Mouse (Mus musculus): ENCODE data around the gene Shmt2. TPM values are rescaled to one million over a fixed set of nuclear protein-coding genes. Genes with fewer than 3 reads are reported as not detected.

The Shmt2 gene
- total and polyA plus RNA-seq, 2 experiments from 2014 or later = 51.5 to 109 TPM

- Histone ChIP-seq H3K27me3 (ENCODE audit: control insufficient read depth, insufficient read depth, low read length) (peaks cover 68% of the 10 kb centered on the region), H3K4me2 (ENCODE audit: low read depth, low read length) (peak overlapping the region; percentile 64; the same call in 1 of the 2 replicates), H3K4me1 (ENCODE audit: control insufficient read depth, insufficient read depth) (peaks cover 19% of the 10 kb centered on the region; the same call in 1 of the 2 replicates), H3K9ac (replicated peaks; ENCODE audit: low read depth, low read length) (no peak overlapping the region), H3K27ac (ENCODE audit: low read depth) (no peak overlapping the region), H3K4me3 (ENCODE audit: low read depth, low read length) (peak overlapping the region; percentile 41; the same call in 1 of the 2 replicates), H3K9me3 (replicated peaks; ENCODE audit: control insufficient read depth, low read length) (no peaks in the 10 kb centered on the region), H3K36me3 (replicated peaks; ENCODE audit: control insufficient read depth, insufficient read depth, low read length) (no peaks in the 10 kb centered on the region)
- ATAC-seq (ENCODE audit: insufficient read depth, low read depth) = no peak
- DNase-seq (ENCODE audit: low spot score) = no peak
- 24% methylated on average over 17 of the region's 17 CpGs for WGBS
- TF ChIP-seq EP300 (IDR thresholded peaks at IDR 0.05; ENCODE audit: low read depth) = no peak
These were observed 12.2 kb downstream of the Shmt2 start for GRCm38 (mm10) chr10:127509837-127510701.

- peaks cover 15% of the 10 kb centered on the region; the same call in 1 of the 2 replicates for H3K4me1 ChIP-seq (ENCODE audit: control insufficient read depth, insufficient read depth)
- ATAC-seq (ENCODE audit: insufficient read depth, low read depth) (peak; percentile 54), DNase-seq (ENCODE audit: low spot score) (peak; percentile 69)
- H3K9ac ChIP-seq (replicated peaks; ENCODE audit: low read depth, low read length) = 0 out of 2 replicates have a peak overlapping the region, but pooled peaks have one; percentile 3
- peak overlapping the region; percentile 41 for H3K4me3 ChIP-seq (ENCODE audit: low read depth, low read length)
- under 1% methylated on average over 35 of the region's 35 CpGs for WGBS
- H3K9me3 ChIP-seq (replicated peaks; ENCODE audit: control insufficient read depth, low read length) = no peaks in the 10 kb centered on the region
- H3K4me2 ChIP-seq (ENCODE audit: low read depth, low read length) = peak overlapping the region; percentile 64
- peaks cover 64% of the 10 kb centered on the region for H3K27me3 ChIP-seq (ENCODE audit: control insufficient read depth, insufficient read depth, low read length)
- no peaks in the 10 kb centered on the region for H3K36me3 ChIP-seq (replicated peaks; ENCODE audit: control insufficient read depth, insufficient read depth, low read length)
- TF ChIP-seq CTCF (IDR thresholded peaks at IDR 0.05; ENCODE audit: low read depth) (peak; percentile 91), EP300 (IDR thresholded peaks at IDR 0.05; ENCODE audit: low read depth) (no peak)
- no peak overlapping the region for H3K27ac ChIP-seq (ENCODE audit: low read depth)
These were observed 13.0 kb downstream of the Shmt2 start for GRCm38 (mm10) chr10:127509051-127509836.

GRCm38 (mm10) chr10:127508239-127508638, 14.0 kb downstream of the Shmt2 start:
- DNase-seq (ENCODE audit: low spot score) = peak; percentile 56
- 7% methylated on average over 15 of the region's 15 CpGs for WGBS
- peak; percentile 57 for TF ChIP-seq CTCF (IDR thresholded peaks at IDR 0.05; ENCODE audit: low read depth)
- no peak for TF ChIP-seq EP300 (IDR thresholded peaks at IDR 0.05; ENCODE audit: low read depth)
- Histone ChIP-seq H3K4me1 (ENCODE audit: control insufficient read depth, insufficient read depth) (peaks cover 6% of the 10 kb centered on the region; the same call in 1 of the 2 replicates), H3K9me3 (replicated peaks; ENCODE audit: control insufficient read depth, low read length) (no peaks in the 10 kb centered on the region), H3K27ac (ENCODE audit: low read depth) (no peak overlapping the region), H3K9ac (replicated peaks; ENCODE audit: low read depth, low read length) (no peak overlapping the region), H3K4me2 (ENCODE audit: low read depth, low read length) (peak overlapping the region; percentile 64; the same call in 1 of the 2 replicates), H3K36me3 (replicated peaks; ENCODE audit: control insufficient read depth, insufficient read depth, low read length) (no peaks in the 10 kb centered on the region), H3K27me3 (ENCODE audit: control insufficient read depth, insufficient read depth, low read length) (peaks cover 54% of the 10 kb centered on the region), H3K4me3 (ENCODE audit: low read depth, low read length) (0 out of 2 replicates have a peak overlapping the region, but pooled peaks have one; percentile 41)
- peak; percentile 22; the same call in 1 of the 2 replicates for ATAC-seq (ENCODE audit: insufficient read depth, low read depth)

GRCm38 (mm10) chr10:127500894-127501893, 21.1 kb downstream of the Shmt2 start, which contains the start of gene Stac3:
TSS of gene Stac3 (plus strand) at chr10:127501686.
- no peak within 1 kb of the TSS for H3K4me2 ChIP-seq (ENCODE audit: low read depth, low read length)
- ATAC-seq (ENCODE audit: insufficient read depth, low read depth) (no peak), DNase-seq (ENCODE audit: low spot score) (no peak)
- peaks cover 37% of the 10 kb centered on the region for H3K36me3 ChIP-seq (replicated peaks; ENCODE audit: control insufficient read depth, insufficient read depth, low read length)
- no peak within 1 kb of the TSS for H3K9ac ChIP-seq (replicated peaks; ENCODE audit: low read depth, low read length)
- H3K9me3 ChIP-seq (replicated peaks; ENCODE audit: control insufficient read depth, low read length) = no peaks in the 10 kb centered on the region
- 65% methylated on average over 13 of the region's 13 CpGs for WGBS
- TF ChIP-seq CTCF (IDR thresholded peaks at IDR 0.05; ENCODE audit: low read depth) = no peak
- no peak for TF ChIP-seq EP300 (IDR thresholded peaks at IDR 0.05; ENCODE audit: low read depth)
- no peaks in the 10 kb centered on the region for H3K27me3 ChIP-seq (ENCODE audit: control insufficient read depth, insufficient read depth, low read length)
- H3K27ac ChIP-seq (ENCODE audit: low read depth) = no peak within 1 kb of the TSS
- H3K4me3 ChIP-seq (ENCODE audit: low read depth, low read length) = no peak within 1 kb of the TSS
- no peaks in the 10 kb centered on the region for H3K4me1 ChIP-seq (ENCODE audit: control insufficient read depth, insufficient read depth)

Measured in heart, postnatal 0 days (tissue).